Mouse (Mus musculus) forebrain, embryonic 16.5 days (tissue): ENCODE results near the gene Mroh7. TPM values are rescaled to one million over a fixed set of nuclear protein-coding genes. Genes with fewer than 3 reads are reported as not detected.
"Not testable (repeated sequence)": the region's sequence is repeated elsewhere in the genome, so short reads cannot be mapped to it uniquely, and the experiment has no call there.

Experiments used
- ATAC-seq: fragments of 200-750 bp; cut with Nextera tagmentation; 2 replicates; pipeline ENCODE4 v1.8.0; 2017; ENCODE audit warnings: mild to moderate bottlenecking, moderate library complexity
- H3K27ac ChIP-seq: fragments of 300-500 bp; sonication (generic); 2 replicates; pipeline ENCODE4 v1.5.1; 2014; ENCODE audit warnings: low read length, control low read depth
- H3K27me3 ChIP-seq: fragments of 300-500 bp; sonication (generic); replicated peaks from 2 replicates; pipeline ENCODE4 v1.6.1; 2014; ENCODE audit warnings: low read length; ENCODE audit not compliant: control insufficient read depth, insufficient read depth
- H3K36me3 ChIP-seq: fragments of 300-500 bp; sonication (generic); 2 replicates; pipeline ENCODE4 v1.6.1; 2014; ENCODE audit not compliant: control insufficient read depth, insufficient read depth
- H3K4me1 ChIP-seq: fragments of 300-500 bp; sonication (generic); replicated peaks from 2 replicates; pipeline ENCODE4 v1.6.1; 2014; ENCODE audit warnings: low read length; ENCODE audit not compliant: control insufficient read depth, insufficient read depth
- H3K4me2 ChIP-seq: fragments of 300-500 bp; sonication (generic); 2 replicates; pipeline ENCODE4 v1.6.1; 2014; ENCODE audit warnings: mild to moderate bottlenecking, low read length, control low read depth
- H3K4me3 ChIP-seq: fragments of 300-500 bp; sonication (generic); replicated peaks from 2 replicates; pipeline ENCODE4 v1.5.1; 2014; ENCODE audit warnings: mild to moderate bottlenecking, low read length, control low read depth
- H3K9ac ChIP-seq: fragments of 300-500 bp; sonication (generic); replicated peaks from 2 replicates; pipeline ENCODE4 v1.6.1; 2014; ENCODE audit warnings: low read depth, low read length, control low read depth
- H3K9me3 ChIP-seq: fragments of 300-500 bp; sonication (generic); 2 replicates; pipeline ENCODE4 v1.6.1; 2016; ENCODE audit warnings: low read length; ENCODE audit not compliant: control insufficient read depth
- WGBS: fragments of 180-500 bp; shearing (Covaris S2); extraction: QIAGEN DNeasy Blood & Tissue Kit; methylation state at CpG from one replicate; pipeline ENCODE4 v1.1.7; 2014; 5-methylcytosine and 5-hydroxymethylcytosine counted together
- polyA plus RNA-seq: library from polyadenylated mRNA; unstranded; fragments of >200 nt; fragmentation: Nextera tagmentation; extraction: Ambion mirVana; gene quantifications from 2 replicates; pipeline ENCODE4 v1.2.1, GENCODE M21; 2015

Mroh7 gene
- polyA plus RNA-seq, 1 experiment from 2014 or later: 0.38 TPM

DNA sequence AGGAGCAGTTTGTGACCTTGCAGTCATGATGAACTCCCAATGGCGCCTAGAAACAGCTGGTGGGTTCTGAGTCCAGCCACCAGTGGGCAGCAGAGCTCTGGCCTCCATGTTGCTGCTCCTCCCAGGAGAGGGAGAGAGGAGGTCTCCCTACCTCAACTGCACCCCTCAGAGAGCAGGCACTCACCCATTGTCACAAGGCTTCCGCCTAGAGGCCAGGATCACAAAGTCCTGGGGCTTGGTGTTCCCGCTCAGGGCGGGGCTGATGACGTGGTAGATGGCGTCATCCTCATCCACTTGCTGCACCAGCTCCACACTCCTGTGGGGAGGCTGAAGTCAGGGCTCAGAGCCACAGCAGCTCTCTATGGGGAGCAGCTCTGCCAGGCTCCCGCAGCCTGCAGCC, 19.0 kb upstream of the Mroh7 start:
- ATAC-seq: peak; percentile 89
- Histone ChIP-seq H3K9ac (peak overlapping the region; percentile 41), H3K4me3 (peak overlapping the region; percentile 30), H3K4me1 (peaks cover 11% of the 10 kb centered on the region; the same call in 1 of the 2 replicates), H3K27me3 (no peaks in the 10 kb centered on the region), H3K9me3 (no peaks in the 10 kb centered on the region), H3K27ac (no peak overlapping the region), H3K36me3 (no peaks in the 10 kb centered on the region), H3K4me2 (peak overlapping the region; percentile 47)
- WGBS: 1% methylated on average over 7 of the region's 7 CpGs

DNA sequence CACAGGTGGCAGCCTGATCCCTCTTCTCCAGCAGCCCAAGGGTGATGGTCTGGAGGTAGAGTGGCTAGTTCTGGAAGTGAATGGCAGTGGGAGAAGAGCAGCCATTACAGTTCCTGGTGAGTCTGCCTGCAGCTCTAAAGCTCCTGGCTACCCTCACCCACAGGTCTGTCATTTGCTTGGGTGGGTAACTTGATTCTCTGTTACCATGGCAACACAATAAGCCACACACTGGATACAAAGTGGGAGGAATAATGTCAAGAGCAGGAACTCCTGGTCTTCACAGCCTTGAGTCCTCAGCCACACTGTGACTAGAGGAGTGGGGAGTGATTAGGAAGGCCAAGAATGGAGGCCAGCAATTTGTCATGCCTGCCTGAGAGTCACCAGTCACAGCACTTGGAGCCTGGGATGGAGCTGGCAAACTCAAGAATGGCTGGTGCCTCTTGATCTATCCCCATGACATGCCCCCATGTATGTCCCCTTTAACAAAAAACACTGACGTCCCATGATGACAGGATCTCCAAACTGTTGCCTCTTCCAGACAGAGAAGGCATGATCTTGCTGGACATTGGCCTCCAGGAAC, 16.4 kb upstream of the Mroh7 start:
- Histone ChIP-seq H3K9me3 (no peaks in the 10 kb centered on the region), H3K4me2 (no peak overlapping the region), H3K27ac (no peak overlapping the region), H3K36me3 (no peaks in the 10 kb centered on the region), H3K4me1 (peaks cover 11% of the 10 kb centered on the region; the same call in 1 of the 2 replicates), H3K9ac (no peak overlapping the region), H3K4me3 (no peak overlapping the region), H3K27me3 (no peaks in the 10 kb centered on the region)
- no peak for ATAC-seq
- WGBS: 95% methylated on average over 1 of the region's 1 CpGs

DNA sequence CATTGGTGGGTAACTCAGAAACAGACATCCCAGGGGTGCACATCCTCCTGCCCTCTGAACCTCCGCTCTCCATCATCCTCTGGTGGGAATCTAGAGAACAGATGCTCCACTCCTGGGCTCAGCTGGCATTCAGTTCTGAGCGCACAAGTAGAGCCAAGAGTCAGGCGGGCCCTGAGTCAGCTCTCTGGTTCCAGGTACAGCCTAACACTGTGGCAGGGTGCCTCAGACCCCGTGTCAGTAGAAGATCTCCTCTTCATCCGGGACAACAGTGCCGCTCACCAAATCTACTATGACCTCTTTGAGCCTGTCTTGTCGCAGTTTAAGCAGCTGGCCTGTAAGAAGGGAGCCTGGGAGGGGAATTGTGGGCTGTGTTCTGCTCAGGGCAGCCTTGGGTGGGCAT, 15.1 kb upstream of the Mroh7 start:
- no peak overlapping the region for H3K9ac ChIP-seq
- ATAC-seq: no peak
- 86% methylated on average over 7 of the region's 7 CpGs for WGBS
- H3K4me1 ChIP-seq: peaks cover 11% of the 10 kb centered on the region; the same call in 1 of the 2 replicates
- H3K4me3 ChIP-seq: no peak overlapping the region
- no peak overlapping the region for H3K4me2 ChIP-seq
- no peak overlapping the region for H3K27ac ChIP-seq
- H3K36me3 ChIP-seq: no peaks in the 10 kb centered on the region
- H3K9me3 ChIP-seq: no peaks in the 10 kb centered on the region
- no peaks in the 10 kb centered on the region for H3K27me3 ChIP-seq

DNA sequence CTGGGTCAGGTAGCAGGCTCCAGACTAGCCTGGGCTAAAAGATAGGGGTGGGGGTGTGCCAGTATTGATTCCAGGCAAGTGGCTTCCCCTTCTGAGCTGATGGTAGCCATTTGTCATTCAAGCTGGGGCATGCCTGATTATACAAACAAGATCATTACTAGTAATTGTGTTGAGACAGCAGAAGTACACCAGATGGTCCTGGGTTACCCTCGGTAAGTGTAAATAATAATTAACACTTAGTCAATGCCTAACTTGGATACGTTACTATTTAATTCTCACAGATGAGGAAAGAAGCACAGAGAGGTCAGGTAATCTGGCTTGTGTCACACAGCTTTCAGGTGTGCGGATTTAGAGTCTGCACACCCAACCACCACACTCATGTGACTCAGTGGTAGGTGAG, 7.2 kb upstream of the Mroh7 start:
- WGBS: 49% methylated on average over 3 of the region's 3 CpGs

DNA sequence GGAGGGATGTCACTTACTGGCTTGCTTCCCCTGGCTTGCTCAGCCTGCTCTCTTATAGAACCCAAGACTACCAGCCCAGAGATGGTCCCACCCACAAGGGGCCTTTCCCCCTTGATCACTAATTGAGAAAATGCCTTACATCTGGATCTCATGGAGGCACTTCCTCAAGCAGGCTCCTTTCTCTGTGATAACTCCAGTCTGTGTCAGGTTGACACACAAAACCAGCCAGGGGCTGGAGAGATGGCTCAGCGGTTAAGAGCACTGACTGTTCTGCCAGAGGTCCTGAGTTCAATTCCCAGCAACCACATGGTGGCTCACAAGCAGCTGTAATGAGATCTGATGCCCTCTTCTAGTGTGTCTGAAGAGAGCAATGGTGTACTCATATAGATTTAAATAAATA, 6.2 kb upstream of the Mroh7 start:
- not testable (repeated sequence) for H3K4me1 ChIP-seq, H3K36me3 ChIP-seq, ATAC-seq, H3K27me3 ChIP-seq, H3K27ac ChIP-seq, H3K4me3 ChIP-seq, H3K9me3 ChIP-seq, H3K9ac ChIP-seq, H3K4me2 ChIP-seq
- WGBS: 92% methylated on average over 1 of the region's 1 CpGs

More for the DNA sequence above, 7.2 kb upstream of the Mroh7 start:
- Histone ChIP-seq H3K27ac (no peak overlapping the region), H3K4me3 (no peak overlapping the region), H3K4me2 (no peak overlapping the region), H3K9me3 (no peaks in the 10 kb centered on the region), H3K27me3 (no peaks in the 10 kb centered on the region), H3K9ac (no peak overlapping the region), H3K36me3 (no peaks in the 10 kb centered on the region), H3K4me1 (no peaks in the 10 kb centered on the region)
- ATAC-seq: peak; percentile 31; the same call in 1 of the 2 replicates

DNA sequence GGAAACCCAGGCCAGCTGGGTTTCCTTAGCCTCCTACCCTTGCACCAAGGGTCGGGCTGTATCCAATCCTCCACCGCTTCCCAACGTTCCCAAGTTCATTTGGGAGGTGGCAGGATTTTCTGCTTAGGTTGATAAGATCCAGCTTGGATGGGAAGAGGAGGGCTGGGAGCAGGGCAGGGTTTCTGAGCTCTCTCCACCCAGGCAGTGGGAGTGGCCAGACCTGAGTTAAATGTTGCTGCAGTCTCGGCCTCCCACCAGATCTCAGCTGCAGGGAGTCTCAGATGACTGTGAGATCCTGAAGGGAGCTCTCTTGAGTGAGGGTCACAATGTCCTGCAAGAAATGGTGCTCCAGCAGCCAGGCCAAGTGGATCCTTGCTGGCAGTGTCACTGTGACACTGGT, 2.9 kb upstream of the Mroh7 start, which contains the start of gene Fam151a:
TSS of gene Fam151a (plus strand) at position 254 of the 400 bp plus-strand sequence.
- WGBS: 68% methylated on average over 4 of the region's 4 CpGs
- no peak for ATAC-seq

DNA sequence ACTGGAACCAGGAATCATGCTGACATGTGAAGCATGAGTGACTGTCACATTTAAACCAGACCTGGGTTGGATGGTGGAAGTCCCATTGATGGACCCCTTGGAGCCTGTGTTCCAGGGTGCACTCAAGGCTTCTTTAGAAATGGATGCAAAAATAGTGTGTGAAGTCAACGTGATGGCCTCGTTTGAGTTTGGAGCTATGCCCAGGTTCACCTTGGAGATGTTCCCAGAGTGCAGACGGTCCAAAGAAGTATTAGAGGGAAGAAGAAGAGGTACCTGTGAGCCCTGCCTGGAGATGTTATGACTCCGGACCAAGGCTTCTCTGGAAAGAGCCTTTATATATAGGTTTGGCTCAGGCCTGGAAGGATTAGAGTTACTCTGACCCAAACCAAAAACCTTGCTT, 10.1 kb downstream of the Mroh7 start:
- H3K4me1 ChIP-seq: no peaks in the 10 kb centered on the region
- no peak overlapping the region for H3K27ac ChIP-seq
- no peaks in the 10 kb centered on the region for H3K36me3 ChIP-seq
- WGBS: 70% methylated on average over 4 of the region's 4 CpGs
- H3K4me2 ChIP-seq: no peak overlapping the region
- H3K9me3 ChIP-seq: no peaks in the 10 kb centered on the region
- no peak for ATAC-seq
- no peak overlapping the region for H3K9ac ChIP-seq
- no peaks in the 10 kb centered on the region for H3K27me3 ChIP-seq
- H3K4me3 ChIP-seq: no peak overlapping the region

More for the DNA sequence above, 2.9 kb upstream of the Mroh7 start, which contains the start of gene Fam151a:
- Histone ChIP-seq H3K36me3 (no peaks in the 10 kb centered on the region), H3K27ac (no peak within 1 kb of the TSS), H3K9ac (no peak within 1 kb of the TSS), H3K9me3 (no peaks in the 10 kb centered on the region), H3K4me3 (no peak within 1 kb of the TSS), H3K4me1 (no peaks in the 10 kb centered on the region), H3K27me3 (no peaks in the 10 kb centered on the region), H3K4me2 (no peak within 1 kb of the TSS)

DNA sequence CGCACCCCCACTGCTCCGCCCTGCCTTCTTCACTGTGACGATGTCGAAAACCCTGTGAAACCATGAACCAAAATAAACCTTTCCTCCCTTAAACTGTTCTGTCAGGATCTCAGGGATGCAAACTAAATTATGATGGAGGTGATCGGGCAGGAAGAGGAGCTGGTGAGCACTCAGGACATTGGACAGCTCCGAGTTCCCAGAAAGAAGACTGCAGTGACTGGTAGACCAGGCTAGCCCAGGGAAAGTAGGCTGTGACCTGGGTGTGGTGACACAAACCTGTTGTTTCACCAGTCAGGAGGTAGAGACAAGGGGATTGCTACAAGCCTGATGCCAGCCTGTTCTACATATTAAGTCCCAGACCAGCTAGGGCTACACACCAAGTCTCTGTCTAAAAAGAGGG, 17.1 kb downstream of the Mroh7 start:
- WGBS: 95% methylated on average over 6 of the region's 6 CpGs
- ATAC-seq: no peak
- Histone ChIP-seq H3K9me3 (no peaks in the 10 kb centered on the region), H3K4me3 (no peak overlapping the region), H3K36me3 (no peaks in the 10 kb centered on the region), H3K27me3 (no peaks in the 10 kb centered on the region), H3K4me2 (no peak overlapping the region), H3K27ac (no peak overlapping the region), H3K4me1 (no peaks in the 10 kb centered on the region), H3K9ac (no peak overlapping the region)

DNA sequence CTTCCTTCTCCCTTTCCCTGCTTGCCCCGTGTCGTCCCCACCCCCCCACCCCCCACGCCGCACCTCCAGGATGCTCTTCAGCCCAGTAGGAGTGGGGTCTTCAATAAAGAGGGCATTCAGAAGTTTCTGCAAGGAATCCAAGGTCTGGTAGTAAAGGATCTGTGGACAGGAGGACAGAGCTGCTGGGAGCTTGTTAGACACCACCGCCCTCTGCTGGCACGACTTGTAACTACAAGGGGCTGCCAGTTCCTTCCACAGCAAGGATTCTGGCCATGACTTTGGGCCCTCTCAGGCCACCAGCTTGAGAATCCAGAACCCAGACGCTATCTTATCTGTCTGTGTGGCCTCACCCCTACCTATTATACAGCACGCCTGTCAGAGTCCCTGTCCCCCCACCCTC, 22.3 kb downstream of the Mroh7 start:
- Histone ChIP-seq H3K9ac (no peak overlapping the region), H3K9me3 (no peaks in the 10 kb centered on the region), H3K27ac (no peak overlapping the region), H3K4me1 (peaks cover 18% of the 10 kb centered on the region), H3K4me2 (no peak overlapping the region), H3K27me3 (no peaks in the 10 kb centered on the region), H3K36me3 (no peaks in the 10 kb centered on the region), H3K4me3 (no peak overlapping the region)
- WGBS: 0% methylated on average over 8 of the region's 8 CpGs
- peak; percentile 26 for ATAC-seq

DNA sequence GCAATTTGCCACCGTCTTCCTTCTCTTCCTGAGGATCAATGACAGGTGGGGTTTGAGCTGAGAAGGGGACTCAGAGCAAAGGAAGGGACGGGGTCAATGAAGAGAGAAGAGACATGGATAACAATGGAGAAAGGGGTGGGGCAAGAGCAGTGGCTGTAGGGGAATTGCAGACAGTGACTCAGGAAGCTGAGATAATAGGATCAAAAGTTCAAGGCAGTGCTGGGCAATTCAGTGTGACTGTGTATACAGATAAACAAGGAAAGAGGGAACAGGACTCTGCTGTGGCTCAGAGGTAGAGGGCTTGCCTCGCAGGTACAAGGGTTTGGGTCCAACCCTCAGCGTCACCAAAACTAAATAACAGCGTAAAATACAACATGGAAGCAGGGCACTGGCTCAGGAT, 22.8 kb downstream of the Mroh7 start:
- WGBS: 69% methylated on average over 5 of the region's 5 CpGs
- H3K36me3 ChIP-seq: no peaks in the 10 kb centered on the region
- no peak overlapping the region for H3K4me3 ChIP-seq
- H3K4me1 ChIP-seq: peaks cover 18% of the 10 kb centered on the region
- no peak overlapping the region for H3K4me2 ChIP-seq
- no peak overlapping the region for H3K27ac ChIP-seq
- ATAC-seq: peak; percentile 4; the same call in 1 of the 2 replicates
- H3K9ac ChIP-seq: no peak overlapping the region
- no peaks in the 10 kb centered on the region for H3K27me3 ChIP-seq
- H3K9me3 ChIP-seq: no peaks in the 10 kb centered on the region
